Mouse (Mus musculus): ENCODE measurements around the gene Alox12b. TPM values are rescaled to one million over a fixed set of nuclear protein-coding genes. Genes with fewer than 3 reads are reported as not detected.

Gene Alox12b
- total RNA-seq, 2 experiments from 2014 or later, result not detected

DNA sequence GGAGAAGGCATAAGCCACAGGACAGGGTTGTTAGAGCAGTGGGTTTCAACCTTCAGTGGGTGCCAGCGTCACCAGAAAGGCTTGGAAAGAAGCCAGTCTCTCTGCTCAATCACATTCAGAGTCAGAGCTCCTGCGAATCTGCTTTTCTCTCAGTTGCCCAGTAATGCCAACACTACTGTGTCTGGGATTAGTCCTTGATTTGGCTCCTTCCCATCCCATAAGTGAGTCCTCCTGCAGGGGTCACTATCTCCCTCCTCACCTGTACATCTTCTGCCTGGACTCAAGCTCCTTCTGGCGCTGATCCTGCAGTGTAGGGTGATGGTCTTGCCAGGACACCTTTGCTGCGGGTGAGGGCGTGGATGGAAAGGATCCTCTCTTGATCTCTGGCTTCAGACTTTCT is 40.0 kb downstream of the Alox12b start:
- H3K27ac ChIP-seq, result no peak overlapping the region
- no peak; the same call in 1 of the 2 replicates for TF ChIP-seq CTCF (IDR thresholded peaks at IDR 0.05)
- no peak for DNase-seq
- intact Hi-C loops (cut with DNase I), result loop anchor here (10.0 kb wide), 1 partner anchor 188 kb away; no protein-coding TSS in a partner anchor
- H3K4me3 ChIP-seq, result no peak overlapping the region

DNA sequence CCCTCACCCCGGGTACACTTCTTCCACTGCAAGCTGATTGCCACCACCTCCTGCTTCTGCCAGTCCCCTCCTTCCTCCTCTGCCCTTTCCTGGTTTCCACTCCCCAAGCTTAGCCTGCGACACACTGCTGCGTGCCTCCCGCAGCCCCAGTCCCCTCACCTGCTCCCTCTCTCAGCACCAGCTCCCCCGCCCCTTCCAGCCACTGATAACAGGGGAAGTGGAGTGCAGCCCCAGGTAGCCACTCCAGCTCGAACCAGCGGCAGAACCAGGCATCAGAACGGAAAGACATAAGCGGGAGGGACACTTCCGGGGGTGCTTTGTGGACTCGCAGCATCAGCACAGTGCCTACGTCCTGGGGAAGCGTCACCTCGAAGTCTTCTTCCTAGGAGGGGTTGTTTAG is 40.4 kb downstream of the Alox12b start:
- no peak for TF ChIP-seq CTCF (IDR thresholded peaks at IDR 0.05)
- no peak overlapping the region; the same call in 1 of the 2 replicates for H3K4me3 ChIP-seq
- H3K27ac ChIP-seq, result no peak overlapping the region
- no peak for DNase-seq
- intact Hi-C loops (cut with DNase I), result loop anchor here (10.0 kb wide), 1 partner anchor 188 kb away; no protein-coding TSS in a partner anchor

DNA sequence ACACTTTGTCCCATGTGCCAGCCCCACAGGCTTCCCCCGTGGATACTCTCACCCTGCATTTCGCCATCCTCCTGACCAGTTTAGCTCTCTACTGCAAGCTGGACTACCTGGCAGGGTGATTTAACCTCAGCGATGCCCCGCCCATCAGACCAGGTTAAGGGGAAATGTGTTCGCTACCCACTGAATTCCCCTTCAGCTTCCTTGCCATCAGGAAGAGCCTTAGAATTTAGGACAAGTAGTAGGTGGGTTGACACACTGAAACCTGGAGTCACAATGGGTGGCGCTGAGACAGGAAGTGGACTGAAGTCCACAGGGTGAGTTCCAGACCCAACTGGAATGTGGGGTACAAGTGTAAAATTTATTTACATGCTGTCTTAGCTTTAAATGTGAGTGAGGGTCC is 41.0 kb downstream of the Alox12b start, which contains the start of gene Alox8:
Alox8 (minus strand) TSS at position 101 of the 400 bp plus-strand sequence.
- Histone ChIP-seq H3K27ac (no peak within 1 kb of the TSS), H3K4me3 (no peak within 1 kb of the TSS; the same call in 1 of the 2 replicates)
- intact Hi-C loops (cut with DNase I), result loop anchor here (10.0 kb wide), 1 partner anchor 187 kb away; no protein-coding TSS in a partner anchor
- no peak for TF ChIP-seq CTCF (IDR thresholded peaks at IDR 0.05)
- DNase-seq, result no peak

DNA sequence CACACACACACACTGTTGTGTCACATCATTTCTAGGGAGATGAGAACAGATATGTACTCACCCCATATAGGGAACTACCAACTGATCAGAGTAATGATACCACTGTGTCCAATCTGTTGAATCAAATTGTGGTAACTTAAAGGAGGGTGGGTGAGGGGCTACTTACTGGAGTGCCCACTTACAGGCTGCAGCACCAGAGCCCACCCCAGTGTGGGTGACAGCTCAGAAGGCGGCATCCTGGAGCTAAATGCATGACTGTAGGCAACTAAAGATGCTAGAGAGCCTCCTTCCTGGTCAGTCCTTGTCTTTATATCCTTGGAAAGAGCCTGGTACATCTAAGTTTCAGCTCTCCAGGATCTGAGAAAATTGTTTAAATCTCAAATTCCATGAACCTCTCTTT is 42.5 kb downstream of the Alox12b start:
- no peak for TF ChIP-seq CTCF (IDR thresholded peaks at IDR 0.05)
- intact Hi-C loops (cut with DNase I), result loop anchor here (10.0 kb wide), 1 partner anchor 186 kb away; no protein-coding TSS in a partner anchor
- H3K27ac ChIP-seq, result no peak overlapping the region
- DNase-seq, result no peak
- H3K4me3 ChIP-seq, result no peak overlapping the region

DNA sequence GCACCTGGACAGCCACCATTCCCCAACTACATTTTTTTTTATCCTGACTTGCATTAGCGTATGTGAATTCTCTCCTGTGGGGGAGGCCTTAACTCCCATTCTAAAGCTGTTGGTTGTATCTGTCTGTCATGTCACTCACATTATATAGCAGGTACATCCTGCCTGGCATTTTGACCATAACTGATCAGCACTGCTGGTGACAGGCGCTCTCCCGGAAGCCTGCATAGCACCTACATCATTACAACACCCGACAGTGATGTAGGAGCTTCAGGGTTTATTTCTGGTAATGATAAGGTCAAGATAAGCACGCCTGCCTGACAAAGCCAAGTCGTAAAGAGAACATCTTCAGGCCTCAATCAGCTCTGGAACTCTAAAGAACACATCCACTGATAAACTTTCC is 43.4 kb downstream of the Alox12b start:
- DNase-seq, result no peak
- H3K27ac ChIP-seq, result no peak overlapping the region
- H3K4me3 ChIP-seq, result no peak overlapping the region
- intact Hi-C loops (cut with DNase I), result no loop called here
- no peak for TF ChIP-seq CTCF (IDR thresholded peaks at IDR 0.05)

DNA sequence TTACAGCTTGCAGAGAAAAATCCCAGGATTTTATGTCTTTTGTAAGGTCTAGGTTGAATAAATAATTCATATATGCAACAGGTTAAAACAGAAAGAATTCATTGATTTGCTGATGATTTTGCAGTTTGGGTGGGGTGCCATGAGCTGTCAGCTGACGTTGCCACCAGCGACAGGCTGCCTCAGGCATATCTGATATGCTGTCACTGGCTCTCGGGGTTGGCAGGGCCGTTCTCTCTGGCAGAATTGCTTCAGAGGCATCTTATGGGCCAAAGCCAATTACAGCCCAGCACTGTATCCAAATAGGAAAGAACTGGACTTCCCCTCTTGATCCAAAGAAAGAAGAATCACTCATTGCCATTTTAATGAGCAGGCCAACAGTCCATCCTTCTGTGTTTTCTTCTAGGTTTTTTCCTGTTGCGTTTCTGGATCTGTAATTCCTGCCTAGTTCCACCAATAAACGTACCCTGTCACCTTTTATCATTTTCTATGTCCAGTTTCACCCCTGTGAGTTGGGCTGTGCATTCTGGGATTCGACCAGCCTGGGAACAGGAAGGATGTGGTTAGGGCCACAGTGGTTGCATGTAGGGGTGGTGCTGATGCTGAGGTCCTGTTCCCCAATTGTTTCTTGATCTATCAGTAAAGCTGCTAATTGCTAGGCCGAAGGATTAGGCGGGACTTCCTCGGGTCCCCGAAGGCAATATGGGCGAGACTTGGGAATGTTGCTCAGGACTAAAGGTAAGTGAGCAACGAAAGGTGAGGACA is 45.9 kb downstream of the Alox12b start:
- DNase-seq, result no peak
- intact Hi-C loops (cut with DNase I), result no loop called here
- Histone ChIP-seq H3K4me3 (no peak overlapping the region), H3K27ac (no peak overlapping the region)
- no peak for TF ChIP-seq CTCF (IDR thresholded peaks at IDR 0.05)

DNA sequence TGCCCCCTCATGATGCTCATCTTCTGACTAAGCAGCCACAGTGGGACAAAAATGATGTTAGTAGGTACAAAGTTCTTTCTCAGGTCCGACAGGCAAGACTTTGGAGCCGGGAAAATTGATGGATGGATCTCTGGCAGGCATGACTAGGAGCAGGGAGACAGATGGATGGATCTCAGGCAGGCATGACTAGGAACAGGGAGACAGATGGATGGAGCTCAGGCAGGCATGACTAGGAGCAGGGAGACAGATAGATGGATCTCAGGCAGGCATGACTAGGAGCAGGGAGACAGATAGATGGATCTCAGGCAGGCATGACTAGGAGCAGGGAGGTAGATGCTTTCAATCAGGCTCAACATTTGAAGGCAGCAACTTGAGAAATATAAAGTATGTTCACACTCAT is 54.6 kb downstream of the Alox12b start:
- no peak for TF ChIP-seq CTCF (IDR thresholded peaks at IDR 0.05)
- intact Hi-C loops (cut with DNase I), result no loop called here
- H3K4me3 ChIP-seq, result no peak overlapping the region
- H3K27ac ChIP-seq, result no peak overlapping the region
- DNase-seq, result no peak

DNA sequence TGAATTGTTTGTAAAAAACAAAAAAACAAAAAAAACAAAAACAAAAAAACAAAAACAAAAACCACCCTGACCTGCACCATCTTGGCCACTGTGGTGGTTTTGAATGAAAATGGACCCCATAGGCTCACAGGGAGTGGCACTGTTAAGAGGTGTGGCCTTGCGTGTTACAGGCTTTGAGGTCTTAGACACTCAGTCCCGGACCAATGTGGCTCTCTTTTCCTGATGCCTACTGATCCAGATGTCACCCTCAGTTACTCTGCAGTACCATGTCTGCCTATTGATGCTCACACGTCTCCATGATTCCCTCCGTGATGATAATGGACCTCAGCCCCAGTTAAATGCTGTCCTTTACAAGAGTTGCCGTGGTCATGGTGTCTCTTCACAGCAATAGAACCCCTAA is 60.6 kb downstream of the Alox12b start:
- DNase-seq, result no peak
- Histone ChIP-seq H3K27ac (no peak overlapping the region), H3K4me3 (no peak overlapping the region)
- TF ChIP-seq CTCF (IDR thresholded peaks at IDR 0.05), result no peak
- intact Hi-C loops (cut with DNase I), result no loop called here

DNA sequence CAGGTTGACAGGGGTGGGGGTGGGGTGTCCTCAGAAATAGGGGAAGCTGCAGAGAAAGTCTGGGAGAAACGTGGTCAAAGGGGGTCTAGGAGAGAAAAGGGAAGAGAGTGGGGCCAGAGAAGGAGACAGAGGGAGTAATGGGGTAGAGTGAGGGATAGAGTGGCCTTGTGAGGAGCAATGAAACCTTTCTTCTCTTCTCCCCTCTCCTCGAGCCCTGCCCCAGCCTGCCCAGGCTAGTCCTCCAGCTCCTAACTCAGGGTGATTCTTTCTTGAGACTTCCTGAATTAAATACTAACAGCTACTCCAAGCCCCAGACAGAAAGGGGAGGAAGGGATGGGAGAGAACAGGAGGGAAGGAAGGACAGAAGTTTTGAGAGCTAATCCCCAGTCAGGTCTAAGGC is 61.9 kb downstream of the Alox12b start:
- intact Hi-C loops (cut with DNase I), result no loop called here
- no peak for DNase-seq
- TF ChIP-seq CTCF (IDR thresholded peaks at IDR 0.05), result no peak
- Histone ChIP-seq H3K27ac (no peak overlapping the region), H3K4me3 (no peak overlapping the region)

Other genes starting within 250 kb of the Alox12b start
- not detected for gene Odf4, start 229.9 kb upstream of the Alox12b start, total RNA-seq (2021)
- 1 to 10 TPM; 5.9 to 9.7 TPM for gene Arhgef15, start 199.5 kb upstream of the Alox12b start, total RNA-seq (2021)
- gene Slc25a35, start 188.9 kb upstream of the Alox12b start, total RNA-seq (2021), result 1 to 10 TPM; 2.9 to 5.0 TPM
- 10 to 100 TPM; 55.4 to 71.1 TPM for gene Rangrf, start 181.8 kb upstream of the Alox12b start, total RNA-seq (2021)
- gene Pfas, start 148.5 kb upstream of the Alox12b start, total RNA-seq (2021), result 10 to 100 TPM in 1 of 2 experiments, 1 to 10 TPM in 1; 7.8 to 14.8 TPM
- gene Ctc1, start 141.1 kb upstream of the Alox12b start, total RNA-seq (2021), result 10 to 100 TPM in 1 of 2 experiments, 1 to 10 TPM in 1; 9.9 to 11.0 TPM
- gene Aurkb, start 111.3 kb upstream of the Alox12b start, total RNA-seq (2021), result not detected
- 10 to 100 TPM; 17.9 to 18.9 TPM for gene Borcs6, start 97.3 kb upstream of the Alox12b start, total RNA-seq (2021)
- 1 to 10 TPM; 3.9 to 5.7 TPM for gene Tmem107, start 86.2 kb upstream of the Alox12b start, total RNA-seq (2021)
- gene Vamp2, start 68.5 kb upstream of the Alox12b start, total RNA-seq (2021), result 10 to 100 TPM; 38.0 to 42.7 TPM
- 10 to 100 TPM; 68.2 to 76.8 TPM for gene Per1, start 61.8 kb upstream of the Alox12b start, total RNA-seq (2021)
- not detected for gene Hes7, start 36.6 kb upstream of the Alox12b start, total RNA-seq (2021)
- gene 9130213A22Rik, start 34.4 kb upstream of the Alox12b start, total RNA-seq (2021), result under 1 TPM in 1 of 2 experiments, not detected in 1; 0.20 TPM
- gene Aloxe3, start 31.1 kb upstream of the Alox12b start, total RNA-seq (2021), result not detected
- not detected for gene Alox8, start 40.9 kb downstream of the Alox12b start, total RNA-seq (2021)
- not detected for gene Gucy2e, start 80.0 kb downstream of the Alox12b start, total RNA-seq (2021)
- gene Cntrob, start 166.8 kb downstream of the Alox12b start, total RNA-seq (2021), result 1 to 10 TPM; 1.4 to 2.0 TPM
- gene Trappc1, start 167.0 kb downstream of the Alox12b start, total RNA-seq (2021), result 10 to 100 TPM; 37.7 to 46.4 TPM
- not detected for gene Kcnab3, start 169.3 kb downstream of the Alox12b start, total RNA-seq (2021)
- not detected for gene Rnf227, start 183.5 kb downstream of the Alox12b start, total RNA-seq (2021)
- 1 to 10 TPM; 6.8 to 9.4 TPM for gene Chd3, start 212.4 kb downstream of the Alox12b start, total RNA-seq (2021)
- 10 to 100 TPM; 62.4 to 86.0 TPM for gene Naa38, start 238.5 kb downstream of the Alox12b start, total RNA-seq (2021)
- gene Cyb5d1, start 238.6 kb downstream of the Alox12b start, total RNA-seq (2021), result 10 to 100 TPM; 34.9 to 36.0 TPM
- 1 to 10 TPM; 6.5 to 7.4 TPM for gene Tmem88, start 241.2 kb downstream of the Alox12b start, total RNA-seq (2021)

All from gastrocnemius, adult 2 months (tissue).